Mouse (Mus musculus) skeletal muscle tissue, postnatal 0 days (tissue): ENCODE data around the gene Gm10670. TPM values are rescaled to one million over a fixed set of nuclear protein-coding genes. Genes with fewer than 3 reads are reported as not detected.

Source experiments
- polyA plus RNA-seq: library from polyadenylated mRNA; unstranded; fragments of >200 nt; fragmentation: Nextera tagmentation; extraction: Ambion mirVana; gene quantifications from 2 replicates; pipeline ENCODE4 v1.2.1, GENCODE M21; 2015

The Gm10670 gene
- polyA plus RNA-seq = not detected in 2 replicates

DNA sequence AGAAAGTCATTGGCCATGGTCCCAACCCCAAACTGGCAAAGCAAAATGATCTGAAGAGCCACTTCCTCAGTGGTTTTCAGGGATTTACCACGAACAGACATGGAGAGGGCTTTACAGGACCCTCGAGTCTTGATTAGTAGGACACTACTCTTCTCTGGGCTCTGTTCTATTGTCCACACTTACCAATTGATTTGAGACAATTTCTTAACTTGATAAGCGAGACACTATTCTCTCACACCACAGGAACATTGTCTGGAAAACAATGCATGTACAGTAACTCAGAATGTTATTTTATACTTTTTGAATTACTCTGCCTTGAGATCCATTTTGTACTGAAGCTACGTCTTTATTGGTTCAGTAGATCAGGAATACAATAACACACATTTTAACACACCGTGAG lies at the start of gene Gm10670:
Gene Gm10670, minus strand, starts transcription at position 101 of the 400 bp plus-strand sequence.

DNA sequence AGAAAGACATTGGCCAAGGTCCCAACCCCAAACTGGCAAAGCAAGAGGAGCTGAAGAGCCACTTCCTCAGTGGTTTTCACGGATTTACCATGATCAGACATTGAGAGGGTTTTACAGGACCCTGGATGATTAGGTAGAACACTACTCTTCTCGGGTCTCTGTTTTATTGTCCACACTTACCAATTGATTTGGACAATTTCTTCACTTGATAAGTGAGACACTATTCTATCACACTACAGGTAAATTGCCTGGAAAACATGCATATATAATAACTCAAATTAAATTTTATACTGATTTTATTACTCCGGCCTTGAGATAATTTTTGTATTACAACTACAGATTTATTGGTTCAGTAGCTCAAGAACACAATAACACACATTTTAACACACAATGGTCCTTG lies 35.7 kb upstream of the Gm10670 start, which contains the start of gene Vmn1r103:
Gene Vmn1r103, minus strand, starts transcription at position 101 of the 400 bp plus-strand sequence.

DNA sequence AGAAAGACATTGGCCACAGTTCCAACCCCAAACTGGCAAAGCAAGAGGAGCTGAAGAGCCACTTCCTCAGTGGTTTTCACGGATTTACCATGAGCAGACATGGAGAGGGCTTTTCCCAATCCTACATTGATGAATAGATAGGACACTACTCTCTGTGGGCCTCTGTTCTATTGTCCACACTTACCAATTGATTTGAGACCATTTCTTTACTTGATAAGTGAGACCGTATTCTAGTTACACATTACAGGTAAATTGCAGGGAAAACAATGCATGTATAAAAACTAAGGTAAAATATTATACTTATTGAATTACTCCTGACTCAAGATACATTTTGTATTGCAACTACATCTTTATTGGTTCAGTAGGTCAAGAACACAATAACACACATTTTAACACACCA lies 32.2 kb downstream of the Gm10670 start, which contains the start of gene Vmn1r101:
Gene Vmn1r101, minus strand, starts transcription at position 101 of the 400 bp plus-strand sequence.

Other genes starting within 250 kb of the Gm10670 start
- not detected in 2 replicates for gene Gm4498, start 241.1 kb downstream of the Gm10670 start, polyA plus RNA-seq
- gene Gm5890, start 212.1 kb downstream of the Gm10670 start, polyA plus RNA-seq = not detected in 2 replicates
- gene Gm4133, start 140.9 kb downstream of the Gm10670 start, polyA plus RNA-seq = not detected in 2 replicates
- gene Gm5728, start 99.5 kb downstream of the Gm10670 start, polyA plus RNA-seq = not detected in 2 replicates
- gene Vmn1r100, start 57.0 kb downstream of the Gm10670 start, polyA plus RNA-seq = not detected in 2 replicates
- not detected in 2 replicates for gene Vmn1r101, start 32.3 kb downstream of the Gm10670 start, polyA plus RNA-seq
- not detected in 2 replicates for gene Vmn1r103, start 35.6 kb upstream of the Gm10670 start, polyA plus RNA-seq
- gene Vmn1r104, start 58.9 kb upstream of the Gm10670 start, polyA plus RNA-seq = not detected in 2 replicates
- not detected in 2 replicates for gene Gm5726, start 70.8 kb upstream of the Gm10670 start, polyA plus RNA-seq
- not detected in 2 replicates for gene Gm4141, start 101.3 kb upstream of the Gm10670 start, polyA plus RNA-seq
- gene Gm4513, start 124.1 kb upstream of the Gm10670 start, polyA plus RNA-seq = not detected in 2 replicates
- gene Vmn1r107, start 194.0 kb upstream of the Gm10670 start, polyA plus RNA-seq = not detected in 2 replicates
- not detected in 2 replicates for gene Vmn1r111, start 228.3 kb upstream of the Gm10670 start, polyA plus RNA-seq